Mouse (Mus musculus): ENCODE results near the gene Stk32c. TPM values are rescaled to one million over a fixed set of nuclear protein-coding genes. Genes with fewer than 3 reads are reported as not detected.

Stk32c gene
- 0.35 and 0.60 TPM in 2 replicates for polyA plus RNA-seq (2016; fragmentation: Nextera tagmentation; extraction: Ambion mirVana)

DNA sequence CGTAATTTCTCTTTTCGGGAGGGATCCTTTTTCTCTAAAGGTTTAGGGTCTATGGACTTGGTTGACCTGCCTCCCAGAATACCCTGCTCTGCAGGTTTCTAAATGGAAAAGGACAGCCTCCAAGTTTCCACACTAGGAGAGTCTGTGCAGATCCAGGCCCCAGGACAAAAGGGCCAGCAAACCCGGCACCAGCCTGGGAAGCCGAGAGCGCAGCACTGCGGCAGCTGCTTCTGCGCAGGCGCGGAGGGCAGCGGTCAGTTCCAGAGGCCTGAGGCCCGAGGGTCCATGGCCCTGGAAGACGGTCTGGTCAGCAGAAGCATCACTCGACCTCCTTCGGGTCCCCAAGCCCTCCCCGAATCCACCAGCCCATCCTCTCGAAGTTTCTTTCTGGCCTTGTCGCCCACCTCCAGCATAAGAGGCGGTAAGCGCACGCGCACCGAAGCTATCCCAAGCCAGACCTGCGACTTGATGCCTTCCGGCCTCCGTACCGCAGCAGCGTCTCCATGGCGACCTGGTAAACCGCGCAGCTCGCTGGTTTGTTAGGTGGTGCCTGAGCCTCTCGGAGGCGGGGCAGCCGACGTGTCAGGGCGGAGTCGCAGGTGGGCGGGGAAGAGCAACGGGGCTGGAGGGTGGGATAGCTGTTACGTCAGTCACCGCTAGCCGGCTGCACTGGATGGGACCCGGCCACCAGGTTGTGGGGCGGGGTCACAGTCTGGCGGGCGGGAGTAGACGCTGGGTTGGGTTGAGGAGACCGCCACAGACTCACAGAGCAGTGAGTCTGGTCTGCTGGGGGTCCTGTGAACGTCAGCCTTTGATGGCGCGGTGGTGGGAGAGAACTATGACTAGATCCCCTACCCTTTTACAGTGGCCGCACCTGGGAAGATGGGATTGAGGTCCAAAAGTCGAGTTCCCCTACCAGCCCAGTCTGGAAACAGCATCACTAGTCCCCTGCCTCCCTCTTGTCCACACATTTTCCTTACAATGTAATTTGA is at the start of gene Stk32c, which contains the start of gene Lrrc27:
Stk32c (minus strand) TSS at position 554 of the 992 bp plus-strand sequence.
Lrrc27 (plus strand) TSS at position 235 of the 992 bp plus-strand sequence.
- H3K36me3 ChIP-seq = no peaks in the 10 kb centered on the region
- peak within 1 kb of the TSS; percentile 95 for H3K27ac ChIP-seq
- no peaks in the 10 kb centered on the region for H3K9me3 ChIP-seq
- 2% methylated on average over 53 of the region's 53 CpGs for WGBS
- 0 out of 2 replicates have a peak, but pooled peaks cover 2% of the 10 kb centered on the region for H3K27me3 ChIP-seq (ENCODE audit: insufficient read depth, poor library complexity, severe bottlenecking)
- peaks cover 33% of the 10 kb centered on the region for H3K4me1 ChIP-seq (replicated peaks)
- H3K4me3 ChIP-seq = peak within 1 kb of the TSS; percentile 59
- DNase-seq (ENCODE audit: low spot score) = peak; percentile 100

DNA sequence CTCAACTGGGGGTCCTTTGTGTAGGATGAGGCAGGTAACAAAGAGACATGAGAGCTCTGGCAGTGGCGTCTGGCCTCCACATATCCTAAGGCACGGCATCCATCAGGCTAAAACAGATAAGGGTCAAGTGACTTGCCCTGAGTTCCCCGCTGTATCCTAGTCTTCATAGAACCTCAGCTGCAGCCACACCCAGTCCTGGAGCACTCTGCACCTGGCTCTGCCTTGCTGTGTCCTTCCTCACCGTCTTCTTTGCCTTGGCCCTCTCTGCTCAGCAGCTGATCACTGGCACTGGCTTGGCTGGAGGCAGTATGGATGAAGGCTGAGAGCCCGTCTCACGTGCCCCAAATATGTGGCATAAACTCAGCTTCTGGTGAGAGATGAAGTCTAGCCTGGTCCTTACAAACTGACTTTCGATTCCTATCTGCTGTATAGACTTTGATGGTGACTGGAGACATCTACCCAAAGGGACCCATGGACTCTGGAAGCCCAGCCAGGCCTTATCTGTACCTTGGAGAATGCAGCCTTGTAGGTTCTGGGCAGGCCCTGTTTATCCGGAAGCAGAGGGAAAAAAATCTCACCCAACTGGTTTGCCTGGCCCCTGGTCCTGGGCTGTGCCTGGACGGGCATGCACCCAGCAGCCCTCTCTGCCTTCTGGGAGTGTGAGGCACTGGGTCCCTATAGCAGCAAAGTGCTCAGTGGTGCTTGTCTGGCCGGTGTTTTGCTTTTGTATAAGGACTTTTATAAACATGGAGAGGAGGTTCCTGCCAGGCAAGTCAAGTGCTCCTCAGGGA is 44.8 kb upstream of the Stk32c start:
- no peak for DNase-seq (ENCODE audit: low spot score)
- Histone ChIP-seq H3K27ac (peak overlapping the region; percentile 29; the same call in 1 of the 2 replicates), H3K4me3 (no peak overlapping the region)

DNA sequence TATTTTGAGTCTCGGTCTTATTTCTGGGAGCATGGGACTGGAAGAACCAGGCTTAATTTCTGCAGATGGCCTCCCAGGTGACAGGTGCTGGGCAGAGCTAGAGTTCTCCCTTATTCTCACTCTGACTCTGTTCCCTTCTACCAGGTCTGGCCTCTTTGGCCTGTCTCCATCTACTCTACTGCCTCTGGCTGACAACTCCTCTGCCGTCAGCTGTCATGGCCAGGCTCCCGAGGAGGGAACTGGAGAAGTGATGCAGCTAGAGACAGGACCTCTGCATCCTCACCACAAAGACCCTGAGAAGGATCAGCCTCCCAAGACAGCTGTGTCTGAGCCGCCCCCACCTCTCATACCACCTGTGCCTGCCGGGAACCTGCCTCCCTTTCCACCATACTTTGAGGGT is 41.5 kb upstream of the Stk32c start:
- WGBS = 82% methylated on average over 5 of the region's 5 CpGs
- no peak overlapping the region for H3K27ac ChIP-seq
- H3K4me3 ChIP-seq = no peak overlapping the region
- H3K27me3 ChIP-seq (ENCODE audit: insufficient read depth, poor library complexity, severe bottlenecking) = peaks cover 33% of the 10 kb centered on the region
- peaks cover 28% of the 10 kb centered on the region for H3K36me3 ChIP-seq
- H3K4me1 ChIP-seq (replicated peaks) = peaks cover 44% of the 10 kb centered on the region
- no peak for DNase-seq (ENCODE audit: low spot score)
- no peaks in the 10 kb centered on the region for H3K9me3 ChIP-seq

More for the DNA sequence above, 44.8 kb upstream of the Stk32c start:
- Histone ChIP-seq H3K9me3 (no peaks in the 10 kb centered on the region), H3K27me3 (ENCODE audit: insufficient read depth, poor library complexity, severe bottlenecking) (0 out of 2 replicates have a peak, but pooled peaks cover 6% of the 10 kb centered on the region), H3K36me3 (peaks cover 28% of the 10 kb centered on the region), H3K4me1 (replicated peaks) (peaks cover 29% of the 10 kb centered on the region)
- 72% methylated on average over 10 of the region's 10 CpGs for WGBS

DNA sequence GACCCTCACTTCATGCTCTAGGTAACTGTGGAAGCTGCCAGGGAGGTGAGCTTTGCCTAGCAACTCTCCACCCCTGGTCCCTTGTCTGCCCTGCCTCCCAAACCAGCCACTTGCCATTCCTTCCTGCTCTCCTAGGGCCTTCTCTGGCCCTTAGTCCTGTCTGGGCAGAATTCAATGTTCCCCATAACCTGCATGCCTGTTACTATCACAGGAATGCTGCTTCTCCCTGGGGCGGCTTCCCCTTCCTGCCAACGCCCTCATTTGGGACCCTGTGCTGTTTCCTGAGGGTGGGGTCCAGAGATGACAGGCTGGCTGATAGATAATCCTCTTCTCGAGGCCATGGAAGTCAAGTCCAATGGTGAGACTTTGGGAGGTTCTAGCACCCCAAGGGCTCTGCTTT is 40.4 kb upstream of the Stk32c start:
- 83% methylated on average over 3 of the region's 3 CpGs for WGBS
- Histone ChIP-seq H3K4me3 (no peak overlapping the region), H3K27ac (no peak overlapping the region), H3K4me1 (replicated peaks) (peaks cover 48% of the 10 kb centered on the region), H3K27me3 (ENCODE audit: insufficient read depth, poor library complexity, severe bottlenecking) (peaks cover 45% of the 10 kb centered on the region), H3K9me3 (no peaks in the 10 kb centered on the region), H3K36me3 (peaks cover 28% of the 10 kb centered on the region)
- no peak for DNase-seq (ENCODE audit: low spot score)

GRCm38 (mm10) chr7:139252986-139253385 is 39.9 kb upstream of the Stk32c start:
- Histone ChIP-seq H3K27ac (peak overlapping the region; percentile 0; the same call in 1 of the 2 replicates), H3K4me1 (replicated peaks) (peaks cover 47% of the 10 kb centered on the region), H3K36me3 (peaks cover 28% of the 10 kb centered on the region), H3K4me3 (no peak overlapping the region), H3K9me3 (no peaks in the 10 kb centered on the region), H3K27me3 (ENCODE audit: insufficient read depth, poor library complexity, severe bottlenecking) (peaks cover 49% of the 10 kb centered on the region)
- DNase-seq (ENCODE audit: low spot score) = no peak
- WGBS = 70% methylated on average over 9 of the region's 9 CpGs

GRCm38 (mm10) chr7:139252566-139252965 is 39.5 kb upstream of the Stk32c start:
- Histone ChIP-seq H3K27ac (no peak overlapping the region), H3K36me3 (peaks cover 28% of the 10 kb centered on the region), H3K9me3 (no peaks in the 10 kb centered on the region), H3K4me3 (no peak overlapping the region), H3K4me1 (replicated peaks) (peaks cover 48% of the 10 kb centered on the region), H3K27me3 (ENCODE audit: insufficient read depth, poor library complexity, severe bottlenecking) (peaks cover 53% of the 10 kb centered on the region)
- 91% methylated on average over 7 of the region's 7 CpGs for WGBS
- DNase-seq (ENCODE audit: low spot score) = no peak

DNA sequence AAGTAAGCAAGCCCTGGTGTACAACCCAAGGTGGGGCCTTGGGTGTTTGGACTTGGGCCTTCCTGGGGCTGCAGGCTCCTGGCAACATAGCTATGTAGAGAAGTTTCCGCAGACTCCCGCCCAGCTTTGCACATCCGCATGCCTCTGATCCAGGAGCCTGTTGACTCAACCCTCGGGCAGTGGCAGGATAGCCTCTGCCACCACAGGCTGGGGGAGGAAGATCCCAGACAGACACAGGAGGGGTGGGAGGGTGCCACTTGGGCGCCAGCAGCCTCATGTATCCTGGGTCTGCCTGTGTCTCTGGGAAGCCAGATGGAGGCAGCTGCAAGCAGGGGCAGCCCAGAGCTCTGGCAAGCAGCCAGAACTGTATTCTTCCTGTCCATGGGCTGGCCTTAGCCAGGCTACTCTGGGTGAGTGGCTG is 38.8 kb upstream of the Stk32c start:
- WGBS = 81% methylated on average over 5 of the region's 5 CpGs
- H3K4me3 ChIP-seq = no peak overlapping the region
- 0 out of 2 replicates have a peak overlapping the region, but pooled peaks have one; percentile 23 for H3K27ac ChIP-seq
- peaks cover 51% of the 10 kb centered on the region for H3K4me1 ChIP-seq (replicated peaks)
- no peak for DNase-seq (ENCODE audit: low spot score)
- peaks cover 60% of the 10 kb centered on the region for H3K27me3 ChIP-seq (ENCODE audit: insufficient read depth, poor library complexity, severe bottlenecking)
- no peaks in the 10 kb centered on the region for H3K9me3 ChIP-seq
- peaks cover 22% of the 10 kb centered on the region for H3K36me3 ChIP-seq

- Histone ChIP-seq H3K4me3 (peak overlapping the region; percentile 76), H3K27ac (peak overlapping the region; percentile 91), H3K27me3 (ENCODE audit: insufficient read depth, poor library complexity, severe bottlenecking) (peaks cover 77% of the 10 kb centered on the region), H3K9me3 (no peaks in the 10 kb centered on the region), H3K36me3 (peaks cover under 1% of the 10 kb centered on the region; the same call in 1 of the 2 replicates), H3K4me1 (replicated peaks) (peaks cover 57% of the 10 kb centered on the region)
- DNase-seq (ENCODE audit: low spot score) = no peak
- 43% methylated on average over 7 of the region's 7 CpGs for WGBS
Measured at GRCm38 (mm10) chr7:139249406-139250210, 36.5 kb upstream of the Stk32c start.

- H3K27me3 ChIP-seq (ENCODE audit: insufficient read depth, poor library complexity, severe bottlenecking) = peaks cover 83% of the 10 kb centered on the region
- peak overlapping the region; percentile 91 for H3K27ac ChIP-seq
- no peaks in the 10 kb centered on the region for H3K36me3 ChIP-seq
- DNase-seq (ENCODE audit: low spot score) = no peak
- H3K4me1 ChIP-seq (replicated peaks) = peaks cover 57% of the 10 kb centered on the region
- no peaks in the 10 kb centered on the region for H3K9me3 ChIP-seq
- peak overlapping the region; percentile 76 for H3K4me3 ChIP-seq
- WGBS = 1% methylated on average over 45 of the region's 45 CpGs
Measured at GRCm38 (mm10) chr7:139248615-139249405, 35.7 kb upstream of the Stk32c start.

- H3K36me3 ChIP-seq = no peaks in the 10 kb centered on the region
- H3K4me3 ChIP-seq = peak within 1 kb of the TSS; percentile 76
- H3K9me3 ChIP-seq = no peaks in the 10 kb centered on the region
- peaks cover 77% of the 10 kb centered on the region for H3K27me3 ChIP-seq (ENCODE audit: insufficient read depth, poor library complexity, severe bottlenecking)
- WGBS = under 1% methylated on average over 72 of the region's 72 CpGs
- peak within 1 kb of the TSS; percentile 91 for H3K27ac ChIP-seq
- peaks cover 52% of the 10 kb centered on the region for H3K4me1 ChIP-seq (replicated peaks)
- peak; percentile 76 for DNase-seq (ENCODE audit: low spot score)
Measured at GRCm38 (mm10) chr7:139247881-139248614, 34.9 kb upstream of the Stk32c start, which contains the start of gene Pwwp2b. Gene Pwwp2b (plus strand): TSS chr7:139248482.
